Mouse (Mus musculus) heart, adult 2 months (tissue): ENCODE results near the gene Gsdma2.

Experiments used
- EP300 ChIP-seq: fragments of 200-500 bp; IDR thresholded peaks from 2 replicates; pipeline ENCODE4 v1.6.1; 2011; ENCODE audit warnings: low read depth, low read length, control low read depth; ENCODE audit not compliant: insufficient read depth
- POLR2A ChIP-seq: fragments of 200-500 bp; IDR thresholded peaks from 2 replicates; pipeline ENCODE4 v1.6.1; 2011; ENCODE audit warnings: mild to moderate bottlenecking, low read depth, low read length, control low read depth; ENCODE audit not compliant: insufficient read depth

DNA sequence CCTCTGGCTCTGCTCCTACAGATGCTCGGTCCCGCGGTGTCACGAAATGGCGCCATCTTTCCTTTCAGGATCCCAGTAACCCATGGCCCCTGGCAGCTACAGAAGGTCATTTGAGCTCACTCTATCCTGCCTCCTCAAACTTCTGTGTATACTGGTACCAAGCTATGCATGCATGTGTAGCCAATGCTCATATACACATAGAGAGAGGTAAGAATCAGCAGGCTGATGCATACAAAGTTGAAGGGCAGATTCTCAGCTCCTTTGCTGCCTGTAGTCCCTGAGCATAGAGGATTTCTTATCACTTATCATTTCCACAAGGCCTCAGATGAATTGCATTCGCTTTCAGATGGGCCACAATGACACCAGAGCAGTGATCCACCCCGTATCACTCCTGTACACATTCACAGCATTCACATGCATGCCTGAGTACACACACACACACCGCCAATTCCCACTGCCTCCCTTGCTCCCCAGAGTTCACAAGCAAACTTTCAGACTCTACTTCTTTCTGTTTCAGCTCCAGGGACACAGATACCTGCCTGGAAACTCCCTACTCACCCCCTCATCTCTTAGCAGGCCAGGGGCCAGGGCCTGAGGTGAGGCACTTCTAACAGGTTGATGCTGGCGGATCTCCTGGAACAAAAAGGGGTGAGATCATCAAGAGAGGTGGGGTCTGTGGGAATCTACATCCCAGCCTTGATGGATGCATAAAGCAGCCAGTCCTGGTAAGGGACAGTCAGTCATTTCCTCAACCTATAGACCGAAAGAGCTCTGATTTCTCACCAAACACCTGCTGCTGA, 20.7 kb upstream of the Gsdma2 start, which contains the start of the genes Gm12355 and Gsdma3:
- no peak for TF ChIP-seq POLR2A
- TF ChIP-seq EP300: no peak
